Mouse (Mus musculus) ES-Bruce4 (cell line): ENCODE results near the gene Fmnl2. TPM values are rescaled to one million over a fixed set of nuclear protein-coding genes. Genes with fewer than 3 reads are reported as not detected.

Experiments
- H3K27ac ChIP-seq: 2 replicates; pipeline ENCODE4 v1.5.1; 2012; ENCODE audit warnings: low read length, inconsistent platforms; ENCODE audit not compliant: insufficient read depth
- H3K27me3 ChIP-seq: 2 replicates; pipeline ENCODE4 v1.6.1; 2012; ENCODE audit warnings: mild to moderate bottlenecking, low read length, inconsistent platforms; ENCODE audit not compliant: control insufficient read depth, poor library complexity, insufficient read depth, severe bottlenecking
- H3K36me3 ChIP-seq: 2 replicates; pipeline ENCODE4 v1.6.1; 2012; ENCODE audit warnings: inconsistent platforms, mild to moderate bottlenecking, low read length, moderate library complexity; ENCODE audit not compliant: control insufficient read depth, poor library complexity, insufficient read depth, severe bottlenecking
- H3K4me1 ChIP-seq: one replicate; pipeline ENCODE4 v1.8.1; 2011; ENCODE audit warnings: low read length; ENCODE audit not compliant: control insufficient read depth, insufficient read depth
- H3K4me3 ChIP-seq: 2 replicates; pipeline ENCODE4 v1.5.1; 2011; ENCODE audit warnings: low read depth, mild to moderate bottlenecking, low read length
- H3K9ac ChIP-seq: 2 replicates; pipeline ENCODE4 v1.6.1; 2012; ENCODE audit warnings: low read depth, mild to moderate bottlenecking, inconsistent platforms; ENCODE audit not compliant: poor library complexity, severe bottlenecking
- H3K9me3 ChIP-seq: replicated peaks from 2 replicates; pipeline ENCODE4 v1.6.1; 2012; ENCODE audit warnings: mild to moderate bottlenecking, low read length, inconsistent platforms; ENCODE audit not compliant: control insufficient read depth, poor library complexity, insufficient read depth, severe bottlenecking
- CTCF ChIP-seq: IDR thresholded peaks from one replicate; pipeline ENCODE4 v1.8.1; 2011; ENCODE audit warnings: low read depth, low read length
- EP300 ChIP-seq: IDR thresholded peaks from 2 replicates; pipeline ENCODE4 v1.6.1; 2011; ENCODE audit warnings: low read depth, low read length; ENCODE audit not compliant: insufficient read depth
- POLR2A ChIP-seq: IDR thresholded peaks from one replicate; pipeline ENCODE4 v1.8.1; 2011; ENCODE audit warnings: low read length; ENCODE audit not compliant: insufficient read depth
- polyA plus RNA-seq: library from polyadenylated mRNA; stranded (reverse); fragments of >200 nt; gene quantifications from 2 replicates; pipeline ENCODE4 v1.2.4, GENCODE M21; 2011; ENCODE audit warnings: low read depth; ENCODE audit not compliant: missing spikeins, insufficient read depth, insufficient read length

The Fmnl2 gene
- polyA plus RNA-seq, 1 experiment = 55.7 TPM

GRCm38 (mm10) chr2:53056556-53056955, 198.9 kb downstream of the Fmnl2 start:
- Histone ChIP-seq H3K36me3 (no peaks in the 10 kb centered on the region), H3K27ac (no peak overlapping the region), H3K9ac (no peak overlapping the region), H3K27me3 (no peaks in the 10 kb centered on the region), H3K4me1 (no peaks in the 10 kb centered on the region), H3K4me3 (no peak overlapping the region), H3K9me3 (no peaks in the 10 kb centered on the region)
- TF ChIP-seq EP300 (no peak), POLR2A (no peak), CTCF (no peak)

- H3K9ac ChIP-seq = no peak overlapping the region
Observed at GRCm38 (mm10) chr2:53057291-53057690, 199.6 kb downstream of the Fmnl2 start.

GRCm38 (mm10) chr2:53061363-53062000, 203.8 kb downstream of the Fmnl2 start:
- Histone ChIP-seq H3K36me3 (no peaks in the 10 kb centered on the region), H3K4me3 (no peak overlapping the region), H3K27ac (no peak overlapping the region), H3K9me3 (no peaks in the 10 kb centered on the region), H3K27me3 (no peaks in the 10 kb centered on the region), H3K4me1 (no peaks in the 10 kb centered on the region), H3K9ac (no peak overlapping the region)
- TF ChIP-seq EP300 = no peak
- no peak for TF ChIP-seq POLR2A
- no peak for TF ChIP-seq CTCF

More at GRCm38 (mm10) chr2:53057291-53057690, 199.6 kb downstream of the Fmnl2 start:
- no peaks in the 10 kb centered on the region for H3K27me3 ChIP-seq
- no peaks in the 10 kb centered on the region for H3K4me1 ChIP-seq
- TF ChIP-seq POLR2A (no peak), EP300 (no peak)
- no peaks in the 10 kb centered on the region for H3K9me3 ChIP-seq
- no peak overlapping the region for H3K4me3 ChIP-seq
- H3K27ac ChIP-seq = no peak overlapping the region
- no peaks in the 10 kb centered on the region for H3K36me3 ChIP-seq

- TF ChIP-seq POLR2A (no peak), CTCF (no peak), EP300 (no peak)
Observed at GRCm38 (mm10) chr2:53066973-53067372, 209.3 kb downstream of the Fmnl2 start.

GRCm38 (mm10) chr2:53070607-53071006, 212.9 kb downstream of the Fmnl2 start:
- H3K27me3 ChIP-seq = no peaks in the 10 kb centered on the region
- no peaks in the 10 kb centered on the region for H3K9me3 ChIP-seq
- no peaks in the 10 kb centered on the region for H3K4me1 ChIP-seq
- no peaks in the 10 kb centered on the region for H3K36me3 ChIP-seq
- H3K27ac ChIP-seq = no peak overlapping the region
- H3K9ac ChIP-seq = no peak overlapping the region
- H3K4me3 ChIP-seq = no peak overlapping the region
- no peak for TF ChIP-seq CTCF

More at GRCm38 (mm10) chr2:53066973-53067372, 209.3 kb downstream of the Fmnl2 start:
- Histone ChIP-seq H3K9ac (no peak overlapping the region), H3K4me3 (no peak overlapping the region), H3K27ac (no peak overlapping the region), H3K27me3 (no peaks in the 10 kb centered on the region), H3K4me1 (no peaks in the 10 kb centered on the region), H3K36me3 (no peaks in the 10 kb centered on the region), H3K9me3 (no peaks in the 10 kb centered on the region)

- H3K27me3 ChIP-seq = no peaks in the 10 kb centered on the region
- no peaks in the 10 kb centered on the region for H3K4me1 ChIP-seq
- TF ChIP-seq POLR2A (no peak), CTCF (no peak), EP300 (no peak)
- no peak overlapping the region for H3K27ac ChIP-seq
- no peak overlapping the region for H3K4me3 ChIP-seq
- no peaks in the 10 kb centered on the region for H3K36me3 ChIP-seq
- no peaks in the 10 kb centered on the region for H3K9me3 ChIP-seq
- no peak overlapping the region for H3K9ac ChIP-seq
Observed at GRCm38 (mm10) chr2:53079693-53080286, 222.1 kb downstream of the Fmnl2 start.
